Mouse (Mus musculus) 3134 (cell line): ENCODE measurements at regions not wholly inside any gene's neighbourhood (a gene's known extent, or its start where the extent isn't known, plus 50 kb on each side); places are given as distances from the start of the nearest gene placed in this dataset.

Experiments used
- DNase-seq: peaks from one replicate; pipeline ENCODE4 v3.0.0-alpha.2; 2011; ENCODE audit warnings: low spot score; ENCODE audit not compliant: insufficient read length; ENCODE audit errors: extremely low read depth

DNA sequence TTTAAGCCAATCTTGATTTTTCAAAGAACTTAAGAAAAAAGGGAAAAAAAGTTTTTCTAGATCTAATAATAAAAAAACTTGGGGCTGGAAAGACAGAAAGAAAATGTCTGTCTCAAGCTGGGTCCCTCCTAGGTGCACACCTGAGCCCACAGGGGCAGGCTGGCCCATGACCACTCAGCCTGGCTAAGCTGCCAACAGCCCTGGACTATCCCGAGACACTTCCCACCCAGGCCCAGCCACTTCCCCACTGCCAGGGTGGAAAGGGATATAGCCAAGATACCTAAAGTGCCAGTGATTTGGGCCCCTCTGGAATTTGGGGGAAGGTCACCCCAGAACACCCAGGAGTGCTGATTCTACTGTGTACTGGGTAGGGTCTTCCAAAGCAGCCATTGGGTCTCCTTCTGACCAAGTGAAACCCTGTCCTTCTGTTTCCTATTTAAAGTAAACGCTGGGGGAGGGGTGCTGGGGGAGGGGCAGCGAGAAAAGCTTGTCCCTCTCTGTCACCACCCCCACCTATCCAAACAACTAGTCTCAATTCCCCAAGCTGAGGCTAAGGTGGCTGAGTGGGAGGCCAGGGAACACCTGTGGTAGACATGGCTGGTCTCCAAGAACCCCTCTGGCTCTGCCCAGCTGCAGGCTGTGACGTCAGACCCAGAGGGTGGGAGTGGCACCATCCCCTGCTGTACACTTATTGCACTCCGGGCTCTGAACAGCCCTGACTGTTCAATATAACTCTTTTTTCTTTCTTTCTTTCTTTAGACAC lies 62.6 kb downstream of the Mcfd2 start:
- peak; percentile 57 for DNase-seq

DNA sequence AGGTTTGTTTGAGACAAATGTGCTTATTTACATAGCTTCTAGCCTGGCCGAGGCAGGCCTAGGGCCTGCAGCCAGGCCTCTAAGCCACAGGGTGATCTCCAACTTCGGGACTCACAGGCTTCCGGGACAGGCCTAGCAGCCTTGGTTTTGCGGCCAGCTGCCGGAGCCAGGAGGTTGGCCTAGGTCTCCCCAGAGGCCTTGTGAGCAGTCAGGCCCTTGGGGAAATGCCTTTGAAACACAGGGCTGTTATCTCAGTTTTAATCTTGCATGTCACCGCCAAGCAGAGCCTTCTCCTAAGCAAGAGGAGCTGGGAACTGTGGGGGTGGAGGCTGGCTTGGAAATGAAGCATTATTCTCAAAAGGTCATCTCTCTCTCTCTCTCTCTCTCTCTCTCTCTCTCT lies 63.2 kb downstream of the Mcfd2 start:
- DNase-seq, result peak; percentile 95

DNA sequence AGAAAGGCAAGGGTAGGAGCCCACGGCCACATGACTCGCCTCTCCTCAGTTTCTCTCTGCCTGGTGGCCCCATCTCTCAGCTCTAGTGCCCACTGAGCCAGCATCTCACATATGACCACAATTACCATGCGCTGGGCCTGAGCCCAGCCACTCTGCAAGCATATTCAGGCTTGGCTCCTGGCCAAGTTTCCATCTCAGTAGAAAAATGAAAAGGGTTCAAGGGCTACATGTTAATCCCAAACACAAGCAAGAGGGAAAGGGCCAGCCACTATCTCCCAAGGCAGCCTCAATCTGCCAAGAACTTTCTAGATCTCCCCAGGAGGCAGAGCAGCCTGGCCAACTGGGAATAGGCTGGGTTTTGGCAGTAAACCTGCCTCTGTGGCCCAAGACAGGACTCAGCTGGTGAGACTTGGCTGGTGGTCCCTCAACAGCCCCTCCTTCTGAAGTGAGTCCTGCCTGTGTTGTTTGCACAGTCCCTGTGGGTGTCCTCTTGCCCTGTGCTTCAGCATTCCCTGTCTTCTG lies 65.0 kb downstream of the Mcfd2 start:
- DNase-seq, result peak; percentile 62

DNA sequence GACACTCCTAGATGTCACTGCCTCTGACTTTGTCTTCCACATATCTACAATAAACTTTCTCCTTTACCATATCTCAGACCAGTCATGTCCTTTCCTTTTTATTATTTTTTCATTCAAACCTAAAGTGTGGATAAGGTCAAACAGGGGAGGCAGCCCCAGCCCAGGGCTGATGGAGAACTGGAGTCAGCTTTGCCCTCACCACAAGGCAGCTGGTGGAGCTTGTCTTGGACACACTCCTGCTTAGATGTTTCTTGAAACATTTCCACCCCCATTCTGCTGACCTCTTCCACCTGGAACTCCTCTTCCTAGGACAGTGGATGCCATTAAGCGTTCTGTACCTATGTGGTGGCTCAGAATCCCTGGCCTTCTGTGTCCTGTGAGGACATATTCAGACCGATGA lies 65.6 kb downstream of the Mcfd2 start:
- DNase-seq, result no peak

DNA sequence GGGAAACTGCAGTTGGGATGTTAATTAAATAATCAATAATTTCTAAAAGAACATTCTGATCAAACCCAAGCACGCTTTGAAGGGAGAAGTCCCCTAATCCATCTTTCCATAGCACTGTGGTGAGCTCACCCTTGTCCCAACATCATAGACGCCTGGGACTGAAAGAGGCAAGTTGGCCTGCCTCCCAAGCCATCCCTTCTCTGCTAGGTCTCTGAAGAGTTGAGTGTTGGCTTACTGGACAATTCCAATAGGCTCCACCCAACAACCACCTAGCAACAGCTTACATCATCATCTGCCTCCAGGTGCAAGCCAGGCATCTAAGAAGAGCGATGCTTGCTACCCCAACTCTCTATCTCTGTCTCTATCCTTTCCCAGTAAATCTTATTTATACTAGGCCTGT lies 66.6 kb downstream of the Mcfd2 start:
- DNase-seq, result no peak

DNA sequence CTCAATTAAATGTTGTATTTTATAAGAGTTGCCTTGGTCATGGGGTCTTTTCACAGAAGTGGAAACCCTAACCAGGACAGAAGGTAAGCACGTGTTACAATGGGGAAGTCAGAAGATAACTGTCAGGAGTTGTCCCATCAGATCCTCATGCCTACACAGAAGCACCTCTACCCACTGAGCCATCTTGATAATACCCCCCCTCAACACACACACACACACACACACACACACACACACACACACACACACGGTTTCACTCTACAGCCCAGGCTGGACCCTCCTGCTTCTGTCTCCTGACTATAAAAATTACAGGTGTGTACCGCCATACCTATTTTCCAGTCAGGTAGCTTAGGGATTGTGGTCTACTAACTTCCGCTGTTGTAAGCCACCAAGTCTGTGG lies 68.3 kb downstream of the Mcfd2 start:
- DNase-seq, result no peak

DNA sequence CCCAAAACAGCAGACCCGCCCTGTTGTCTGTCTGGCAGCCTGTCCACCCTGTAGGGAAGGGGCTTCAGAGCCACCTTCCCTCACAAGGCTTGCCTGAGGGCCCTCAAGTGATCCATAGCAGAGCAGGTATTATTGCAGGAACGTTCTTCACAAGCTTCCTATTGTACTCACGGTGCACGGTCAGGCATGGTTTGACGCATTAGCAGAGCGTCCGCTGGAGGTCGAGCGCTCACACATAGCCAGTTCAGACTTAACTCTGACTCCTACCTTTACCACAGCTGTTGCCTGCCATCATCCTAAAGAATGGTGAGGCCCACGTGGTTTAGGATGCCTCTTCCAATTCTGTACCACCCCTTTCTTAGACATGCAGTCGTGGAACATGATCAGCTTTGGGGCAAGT lies 71.1 kb downstream of the Mcfd2 start:
- DNase-seq, result no peak

DNA sequence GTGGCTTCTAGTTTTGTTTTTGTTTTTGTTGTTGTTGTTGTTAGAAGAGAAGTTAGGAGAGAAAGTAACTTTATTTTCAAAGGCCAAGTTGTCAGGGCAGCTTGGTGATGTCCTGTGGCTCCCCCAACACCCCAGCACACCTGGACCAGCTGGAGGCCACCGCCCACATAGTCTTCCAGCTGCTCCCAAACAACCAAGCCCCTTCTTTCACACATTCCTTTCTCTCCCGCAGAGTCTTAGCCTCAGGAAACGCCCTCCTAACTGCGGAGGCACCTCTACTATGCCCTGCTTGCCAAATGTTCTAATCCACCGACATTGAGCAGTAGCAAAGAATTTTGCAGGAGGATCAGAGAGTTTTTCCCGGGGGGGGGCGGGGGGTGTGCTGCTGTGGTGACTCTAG lies 72.3 kb downstream of the Mcfd2 start:
- DNase-seq, result no peak

DNA sequence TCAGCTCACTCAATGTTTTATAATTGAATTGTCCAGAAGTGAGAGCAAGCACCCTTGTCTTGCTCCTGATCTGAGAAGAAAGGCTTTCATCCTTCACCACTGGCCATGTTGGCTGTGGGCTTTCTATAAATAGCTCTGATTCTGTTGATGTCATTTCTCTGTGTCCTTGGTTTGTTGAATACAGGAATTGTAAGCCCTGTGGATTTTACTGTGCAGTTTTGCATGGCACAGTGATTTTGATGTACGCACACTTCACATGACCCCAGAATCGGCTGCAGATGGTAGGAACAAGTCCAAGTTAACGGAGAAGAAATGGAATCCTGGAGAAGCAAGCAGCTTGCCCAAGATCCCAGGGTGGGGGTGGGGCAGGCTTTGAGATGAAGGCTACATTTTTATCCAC lies 76.1 kb downstream of the Mcfd2 start:
- no peak for DNase-seq
